ENCODE assay signal across 27 mouse cellular contexts in genomic region chr15:17880168-17880567, GRCm38 (mm10).
A peak's percentile ranks its signal among the peaks of the same experiment; 100 is the strongest.
DNase-seq lines count a peak whose midpoint lies in the region; ATAC-seq and TF ChIP-seq lines count a peak whose summit lies in the region.
"Had no signal": no experiment of that assay in that cellular context is flagged by ENCODE, and none has a peak within 500 bp of the region (broad histone marks: within the 10 kb centered on the region; RNA-seq: fewer than 3 reads in every experiment).

No protein-coding gene starts in this region.

- no peak for TF ChIP-seq CTCF in forebrain, postnatal 0 days (IDR thresholded peaks at IDR 0.05; ENCODE audit: low read depth)

- WGBS in forebrain, embryonic 15.5 days = 49% methylated on average over 2 of the region's 2 CpGs
- WGBS in forebrain, embryonic 10.5 days = 93% methylated on average over 2 of the region's 2 CpGs
- WGBS in forebrain, postnatal 0 days = 43% methylated on average over 2 of the region's 2 CpGs
- WGBS in forebrain, embryonic 13.5 days = 69% methylated on average over 2 of the region's 2 CpGs

- H3K9ac ChIP-seq in forebrain, embryonic 15.5 days (replicated peaks) = no peak overlapping the region
- H3K9ac ChIP-seq in forebrain, postnatal 0 days = no peak overlapping the region
- H3K9ac ChIP-seq in forebrain, embryonic 13.5 days = no peak overlapping the region
- H3K9ac ChIP-seq: embryonic facial prominence, embryonic 13.5 days; embryonic facial prominence, embryonic 15.5 days had no signal

- H3K4me1 ChIP-seq in forebrain, embryonic 15.5 days = no peaks in the 10 kb centered on the region
- H3K4me1 ChIP-seq in forebrain, embryonic 10.5 days = no peaks in the 10 kb centered on the region
- no peaks in the 10 kb centered on the region for H3K4me1 ChIP-seq in forebrain, postnatal 0 days (ENCODE audit: insufficient read depth)
- no peaks in the 10 kb centered on the region for H3K4me1 ChIP-seq in forebrain, embryonic 13.5 days
- H3K4me1 ChIP-seq: embryonic facial prominence, embryonic 13.5 days; embryonic facial prominence, embryonic 15.5 days had no signal

- no peaks in the 10 kb centered on the region for H3K36me3 ChIP-seq in forebrain, embryonic 15.5 days
- H3K36me3 ChIP-seq in forebrain, embryonic 10.5 days (replicated peaks) = no peaks in the 10 kb centered on the region
- no peaks in the 10 kb centered on the region for H3K36me3 ChIP-seq in forebrain, postnatal 0 days (ENCODE audit: insufficient read depth)
- no peaks in the 10 kb centered on the region for H3K36me3 ChIP-seq in forebrain, embryonic 13.5 days (ENCODE audit: poor library complexity, severe bottlenecking)
- H3K36me3 ChIP-seq: embryonic facial prominence, embryonic 13.5 days; embryonic facial prominence, embryonic 15.5 days; G1E had no signal

- H3K9me3 ChIP-seq in forebrain, embryonic 15.5 days = no peaks in the 10 kb centered on the region
- H3K9me3 ChIP-seq in forebrain, embryonic 10.5 days = no peaks in the 10 kb centered on the region
- no peaks in the 10 kb centered on the region for H3K9me3 ChIP-seq in forebrain, postnatal 0 days (ENCODE audit: low read length)
- H3K9me3 ChIP-seq in forebrain, embryonic 13.5 days (replicated peaks) = no peaks in the 10 kb centered on the region
- H3K9me3 ChIP-seq: embryonic facial prominence, embryonic 13.5 days; embryonic facial prominence, embryonic 15.5 days; G1E had no signal

- no peak overlapping the region for H3K4me2 ChIP-seq in forebrain, embryonic 15.5 days (replicated peaks)
- H3K4me2 ChIP-seq in forebrain, postnatal 0 days (ENCODE audit: low read depth) = no peak overlapping the region
- no peak overlapping the region for H3K4me2 ChIP-seq in forebrain, embryonic 13.5 days
- H3K4me2 ChIP-seq: embryonic facial prominence, embryonic 13.5 days; embryonic facial prominence, embryonic 15.5 days had no signal

- no peak overlapping the region for H3K27ac ChIP-seq in forebrain, embryonic 15.5 days (replicated peaks)
- no peak overlapping the region for H3K27ac ChIP-seq in forebrain, embryonic 10.5 days
- no peak overlapping the region for H3K27ac ChIP-seq in forebrain, postnatal 0 days (ENCODE audit: low read depth, low read length)
- H3K27ac ChIP-seq in forebrain, embryonic 13.5 days = no peak overlapping the region
- H3K27ac ChIP-seq: embryonic facial prominence, embryonic 13.5 days; embryonic facial prominence, embryonic 15.5 days; gastrocnemius, adult 2 months had no signal

- no peak overlapping the region for H3K4me3 ChIP-seq in forebrain, embryonic 15.5 days
- no peak overlapping the region for H3K4me3 ChIP-seq in forebrain, embryonic 10.5 days
- no peak overlapping the region for H3K4me3 ChIP-seq in forebrain, postnatal 0 days (ENCODE audit: low read depth, low read length)
- H3K4me3 ChIP-seq in forebrain, embryonic 13.5 days = no peak overlapping the region
- H3K4me3 ChIP-seq: embryonic facial prominence, embryonic 13.5 days; embryonic facial prominence, embryonic 15.5 days; erythroblast, embryonic 14.5 days; gastrocnemius, adult 2 months had no signal

- peak; percentile 57; the same call in 1 of the 2 replicates for ATAC-seq in forebrain, embryonic 15.5 days (replicated peaks)
- ATAC-seq in forebrain, postnatal 0 days = no peak
- ATAC-seq in forebrain, embryonic 13.5 days = no peak; the same call in 1 of the 2 replicates
- ATAC-seq: activated CD4-positive, CD25-positive, alpha-beta regulatory T cell, adult 4 months; CD4-positive, CD25-positive, alpha-beta regulatory T cell, adult 4 months; Patski had no signal

- no peaks in the 10 kb centered on the region for H3K27me3 ChIP-seq in forebrain, embryonic 15.5 days
- H3K27me3 ChIP-seq in forebrain, embryonic 10.5 days (ENCODE audit: poor library complexity, severe bottlenecking) = no peaks in the 10 kb centered on the region
- no peaks in the 10 kb centered on the region for H3K27me3 ChIP-seq in forebrain, postnatal 0 days (ENCODE audit: insufficient read depth, low read length)
- H3K27me3 ChIP-seq in forebrain, embryonic 13.5 days = no peaks in the 10 kb centered on the region
- H3K27me3 ChIP-seq: CH12.LX; embryonic facial prominence, embryonic 13.5 days; embryonic facial prominence, embryonic 15.5 days; Patski had no signal

- peak; percentile 17 to 25 for DNase-seq in cerebellum, postnatal 10 days
- no peak for DNase-seq in cerebellum, adult 9-10 months
- no peak for DNase-seq in forebrain, embryonic 10.5 days (ENCODE audit: extremely low spot score, low spot score)
- DNase-seq in forebrain, postnatal 0 days = peak; percentile 24
- DNase-seq in brain, embryonic 18.5 days (ENCODE audit: low read depth, low spot score) = peak; percentile 12
- DNase-seq in thymus, postnatal 10 days (ENCODE audit: low spot score in 2 of 2) = no peak
- DNase-seq: adrenal gland, adult 8-10 months; adrenal gland, postnatal 14 days; adrenal gland, postnatal 36 days; B cell, adult 2 months; cerebellum, adult 11 months; cerebellum, adult 18-20 months; cerebellum, adult 8-10 months; cerebellum, postnatal 14 days; cerebellum, postnatal 36 days; embryo, embryonic 11 days; gastrocnemius, adult 2 months had no signal

Comparison
In these comparisons a context has a peak if more than half of its experiments do, and no peak if none do; other contexts are left out.
1. DNase-seq: peak in cerebellum, postnatal 10 days (2 of 2), forebrain, postnatal 0 days (single experiment) and brain, embryonic 18.5 days (single experiment); none in cerebellum, adult 9-10 months (single experiment), forebrain, embryonic 10.5 days (single experiment) and thymus, postnatal 10 days (0 of 2).